Mouse (Mus musculus): ENCODE measurements at regions not wholly inside any gene's neighbourhood (a gene's known extent, or its start where the extent isn't known, plus 50 kb on each side); places are given as distances from the start of the nearest gene placed in this dataset.

DNA sequence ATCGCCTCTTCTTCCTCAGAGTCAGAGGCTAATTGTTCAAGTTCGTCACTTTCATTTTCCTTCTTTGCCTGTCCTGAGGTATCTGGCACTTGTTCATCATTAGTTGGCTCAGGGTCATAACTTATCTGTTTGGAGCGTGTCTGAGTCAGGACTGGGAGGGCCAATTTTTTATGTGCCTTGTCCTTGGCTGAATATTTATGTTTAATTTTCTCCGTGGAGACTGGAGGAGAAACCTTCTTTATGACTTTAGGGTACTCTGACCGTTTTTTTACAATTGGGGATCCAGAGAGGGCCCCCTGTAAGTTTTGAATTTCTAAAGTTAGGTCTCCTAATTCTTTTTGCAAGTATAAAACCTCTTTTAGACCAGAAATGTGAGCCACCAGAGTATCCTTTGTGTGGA is 1000.2 kb upstream of the Edil3 start:
- peak; percentile 1 for DNase-seq
